8 mouse cellular contexts compared by ENCODE assay signal in genomic region chr8:71396639-71397305, GRCm38 (mm10). TPM values are rescaled to one million over a fixed set of nuclear protein-coding genes. Genes with fewer than 3 reads are reported as not detected.
DNase-seq lines count a peak whose midpoint lies in the region; ATAC-seq and TF ChIP-seq lines count a peak whose summit lies in the region.

Babam1 (plus strand) TSS chr8:71396861.

- H3K9me3 ChIP-seq in hindbrain, postnatal 0 days (ENCODE audit: low read length) = no peaks in the 10 kb centered on the region

- H3K9ac ChIP-seq in hindbrain, postnatal 0 days (replicated peaks; ENCODE audit: low read length) = peak within 1 kb of the TSS; percentile 67

- intact Hi-C loops in gastrocnemius, adult 2 months (cut with DNase I) = no loop called here
- intact Hi-C loops in left cerebral cortex, adult 2 months (cut with DNase I) = loop anchor here (2.0 kb wide), 1 partner anchor 30 kb away; the partner anchor contains the start of gene Use1

- peak within 1 kb of the TSS; percentile 92 for H3K4me2 ChIP-seq in hindbrain, postnatal 0 days (ENCODE audit: low read depth, low read length)

- no peaks in the 10 kb centered on the region for H3K27me3 ChIP-seq in hindbrain, postnatal 0 days (ENCODE audit: insufficient read depth, low read length)

- H3K4me1 ChIP-seq in hindbrain, postnatal 0 days (ENCODE audit: insufficient read depth, low read length) = peaks cover 10% of the 10 kb centered on the region

- peak within 1 kb of the TSS; percentile 83 for H3K4me3 ChIP-seq in gastrocnemius, adult 2 months
- peak within 1 kb of the TSS; percentile 67 for H3K4me3 ChIP-seq in hindbrain, postnatal 0 days (ENCODE audit: low read length)
- H3K4me3 ChIP-seq in left cerebral cortex, adult 2 months = peak within 1 kb of the TSS; percentile 77

- ATAC-seq in activated CD4-positive, CD25-positive, alpha-beta regulatory T cell, adult 4 months = peak; percentile 99
- peak; percentile 99 for ATAC-seq in common myeloid progenitor, adult 5-6 weeks (replicated peaks; ENCODE audit: low read depth, poor library complexity, severe bottlenecking)
- ATAC-seq in hindbrain, postnatal 0 days = peak; percentile 98
- ATAC-seq in megakaryocyte, adult 5-6 weeks (ENCODE audit: poor library complexity, severe bottlenecking) = peak; percentile 99

- no peak for TF ChIP-seq CTCF in gastrocnemius, adult 2 months (IDR thresholded peaks at IDR 0.05)
- peak; percentile 13; the same call in 1 of the 2 replicates for TF ChIP-seq CTCF in hindbrain, postnatal 0 days (IDR thresholded peaks at IDR 0.05; ENCODE audit: low read depth)
- TF ChIP-seq CTCF in left cerebral cortex, adult 2 months (IDR thresholded peaks at IDR 0.05) = no peak

- 0 out of 2 replicates have a peak, but pooled peaks cover 4% of the 10 kb centered on the region for H3K36me3 ChIP-seq in hindbrain, postnatal 0 days (ENCODE audit: insufficient read depth, low read length)

- peak; percentile 94 for DNase-seq in gastrocnemius, adult 2 months
- peak; percentile 98 for DNase-seq in hindbrain, postnatal 0 days (ENCODE audit: low spot score)
- DNase-seq in left cerebral cortex, adult 2 months (ENCODE audit: extremely low spot score in 1 of 2, low spot score in 2 of 2) = peak; percentile 90 to 92
- peak; percentile 94 for DNase-seq in right cerebral cortex, adult 2 months (ENCODE audit: low spot score in 2 of 2)
- DNase-seq in urinary bladder, postnatal 36 days (ENCODE audit: low spot score in 2 of 2) = peak; percentile 85 to 93

- H3K27ac ChIP-seq in gastrocnemius, adult 2 months = peak within 1 kb of the TSS; percentile 85
- H3K27ac ChIP-seq in hindbrain, postnatal 0 days = peak within 1 kb of the TSS; percentile 48
- H3K27ac ChIP-seq in left cerebral cortex, adult 2 months = peak within 1 kb of the TSS; percentile 86

- WGBS in hindbrain, postnatal 0 days = under 1% methylated on average over 34 of the region's 34 CpGs

RNA-seq across cellular contexts. Expression of gene Babam1, which starts in this region (rescaled TPM):
- 10 to 100 TPM; 59.2 to 67.9 TPM for polyA plus RNA-seq in activated CD4-positive, CD25-positive, alpha-beta regulatory T cell, adult 4 months (2017; shearing (Covaris generic))
- 84.6 and 89.2 TPM in 2 replicates for total RNA-seq in common myeloid progenitor, adult 5-6 weeks (2017)
- total RNA-seq in gastrocnemius, adult 2 months (2021) = 10 to 100 TPM; 60.8 to 69.6 TPM
- 75.6 and 103 TPM in 2 replicates for total RNA-seq in hindbrain, postnatal 0 days (2014; rRNA removed)
- polyA plus RNA-seq in hindbrain, postnatal 0 days (2015; fragmentation: Nextera tagmentation; extraction: Ambion mirVana) = 94.7 and 95.0 TPM in 2 replicates
- 100 to 1,000 TPM in 1 of 2 experiments, 10 to 100 TPM in 1; 97.3 to 107 TPM for total RNA-seq in left cerebral cortex, adult 2 months (2021)
- 62.0 and 66.6 TPM in 2 replicates for total RNA-seq in megakaryocyte, adult 5-6 weeks (2015)
- total RNA-seq in megakaryocyte, adult 5-6 weeks (2017) = 108 and 110 TPM in 2 replicates

Comparison
In these comparisons a context has a peak if more than half of its experiments do, and no peak if none do; other contexts are left out.
1. Peak in every context shown above with its lines: DNase-seq, ATAC-seq, H3K4me3 ChIP-seq and H3K27ac ChIP-seq.